Mouse (Mus musculus) left cerebral cortex, postnatal 14 days (tissue): ENCODE measurements at regions not wholly inside any gene's neighbourhood (a gene's known extent, or its start where the extent isn't known, plus 50 kb on each side); places are given as distances from the start of the nearest gene placed in this dataset.
A peak's percentile ranks its signal among the peaks of the same experiment; 100 is the strongest.

Experiments used
- DNase-seq, 2 experiments: peaks; one replicate each; pipeline ENCODE4 v3.0.0; 2021 to 2022; ENCODE audit warnings: low spot score in 2 of 2, mixed read lengths in 1 of 2
- intact Hi-C: fragments of 180-260 bp; cut with DNase I; formaldehyde crosslinking; loops from one replicate; pipeline ENCODE4 v1.15.1; 2025

DNA sequence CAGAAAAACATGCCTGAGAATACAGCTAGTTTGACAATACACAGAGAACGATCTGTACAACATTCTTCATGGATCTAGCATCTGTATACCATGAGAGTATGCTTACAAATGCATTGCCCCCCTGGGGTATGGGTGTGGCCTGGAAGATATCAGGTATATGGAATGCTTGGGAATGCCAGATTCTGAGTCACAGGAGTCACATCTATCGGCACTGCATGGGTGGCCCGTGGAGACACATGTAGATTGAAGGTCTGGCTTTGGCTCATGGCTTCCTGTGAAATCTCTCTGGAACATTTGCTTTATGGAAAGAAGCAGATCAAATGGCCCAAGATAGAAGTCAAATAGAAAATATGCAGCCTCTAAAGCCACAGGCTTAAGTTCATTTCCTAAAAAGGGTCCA lies 59.6 kb downstream of the Kcne4 start:
- no peak for DNase-seq
- intact Hi-C loops, result no loop called here

DNA sequence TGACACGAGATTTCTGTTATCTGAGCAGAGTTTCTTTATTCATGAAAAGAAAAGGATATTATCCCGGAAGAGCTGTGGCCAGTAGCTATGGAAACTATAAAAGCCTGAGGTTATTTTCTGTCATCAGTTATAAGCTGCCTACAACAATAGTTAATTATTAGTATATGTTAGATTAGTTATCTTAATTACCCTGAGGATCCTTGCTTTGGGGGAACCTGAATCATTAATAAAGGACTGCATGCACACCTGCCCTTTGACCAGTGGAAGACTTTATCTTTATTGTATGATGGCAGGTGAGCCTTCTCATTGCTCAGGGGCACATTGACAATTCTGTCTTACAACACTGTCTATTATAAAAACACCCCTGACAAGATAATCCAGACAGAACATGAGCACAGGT lies 62.7 kb downstream of the Kcne4 start:
- no peak for DNase-seq
- intact Hi-C loops, result no loop called here

GRCm38 (mm10) chr1:78882455-78882854 lies 65.9 kb downstream of the Kcne4 start:
- intact Hi-C loops, result no loop called here
- DNase-seq, result peak in 1 of 2 experiments; percentile 12

DNA sequence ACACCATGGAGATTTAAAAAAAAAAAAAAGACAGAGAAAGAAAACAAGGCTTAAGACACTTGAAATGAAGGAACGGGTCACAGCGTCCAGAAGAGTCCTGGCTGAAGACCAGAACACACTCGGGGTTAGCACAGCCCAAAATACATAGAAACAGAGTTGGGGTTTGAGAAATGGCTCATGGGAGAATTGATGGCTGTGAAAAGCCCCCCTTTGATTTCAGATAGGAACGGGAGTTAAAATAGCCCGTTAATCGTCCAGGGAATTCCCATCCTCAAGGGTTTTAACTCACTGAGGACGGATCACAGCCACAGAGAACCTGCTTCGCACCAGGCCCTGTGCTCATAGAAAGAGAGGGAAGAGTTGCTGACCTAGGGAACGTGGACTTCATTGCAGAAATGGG lies 72.7 kb downstream of the Kcne4 start:
- intact Hi-C loops, result no loop called here
- no peak for DNase-seq

DNA sequence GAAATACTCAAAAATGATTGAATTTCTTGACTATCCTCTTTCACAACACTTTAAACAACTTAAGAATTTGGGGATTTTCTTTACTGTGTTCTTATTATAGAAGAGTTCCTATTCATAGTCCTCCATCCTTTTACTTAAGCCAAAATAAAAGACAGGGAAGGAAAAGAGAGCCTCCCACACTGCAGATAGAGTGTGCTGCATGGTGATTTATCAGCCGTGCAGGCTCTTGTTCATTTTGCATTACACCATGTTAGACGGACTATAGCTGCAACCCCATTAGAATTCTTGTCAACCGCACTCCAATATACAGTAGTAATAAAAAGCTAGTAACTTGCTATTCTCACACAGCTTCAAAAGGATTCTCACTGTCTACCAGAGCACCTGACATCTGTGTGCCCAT lies 74.8 kb downstream of the Kcne4 start:
- DNase-seq, result peak; percentile 6 to 12
- intact Hi-C loops, result no loop called here

- intact Hi-C loops, result no loop called here
- DNase-seq, result no peak
These were observed 77.7 kb downstream of the Kcne4 start for GRCm38 (mm10) chr1:78894301-78894700.

DNA sequence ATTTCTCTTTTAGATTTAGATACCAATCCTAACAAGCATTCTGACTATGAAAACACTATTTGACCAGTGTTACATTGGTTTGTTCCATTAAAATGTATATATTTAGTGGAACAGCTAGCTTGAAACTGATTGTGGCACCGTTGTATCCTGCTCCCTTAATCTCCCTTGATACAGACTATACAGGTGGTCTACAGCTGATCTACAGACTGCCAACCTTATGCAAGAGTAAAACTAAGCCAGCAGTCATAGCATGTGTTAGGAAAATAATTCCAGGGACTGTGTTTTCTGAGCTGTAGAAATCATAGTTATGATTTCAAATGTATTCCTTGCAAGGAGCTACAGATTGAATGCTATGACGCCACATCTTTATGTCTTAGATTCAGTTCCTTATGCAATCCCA lies 78.6 kb downstream of the Kcne4 start:
- intact Hi-C loops, result no loop called here
- no peak for DNase-seq

DNA sequence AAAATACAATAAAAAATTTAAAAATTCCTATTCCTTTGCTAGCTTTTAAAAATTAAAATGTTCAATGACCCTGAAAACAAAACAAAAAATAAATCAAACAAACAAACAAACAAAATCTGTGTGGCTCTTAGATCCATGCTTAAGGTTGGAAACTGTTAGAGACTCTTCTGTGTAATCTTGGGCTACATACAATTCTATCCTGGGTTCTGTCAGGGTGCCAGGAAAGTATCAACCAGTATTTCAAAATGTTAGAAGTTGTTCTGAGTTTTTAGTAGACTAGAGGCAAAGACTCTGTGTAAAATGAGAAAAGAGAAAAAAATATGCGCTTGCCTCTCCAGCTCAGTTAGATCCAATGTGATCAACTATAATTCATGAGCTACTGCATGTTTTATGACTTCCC lies 91.0 kb downstream of the Kcne4 start:
- DNase-seq, result no peak
- intact Hi-C loops, result loop anchor here (10.0 kb wide), 1 partner anchor 527 kb away; no protein-coding TSS in a partner anchor

DNA sequence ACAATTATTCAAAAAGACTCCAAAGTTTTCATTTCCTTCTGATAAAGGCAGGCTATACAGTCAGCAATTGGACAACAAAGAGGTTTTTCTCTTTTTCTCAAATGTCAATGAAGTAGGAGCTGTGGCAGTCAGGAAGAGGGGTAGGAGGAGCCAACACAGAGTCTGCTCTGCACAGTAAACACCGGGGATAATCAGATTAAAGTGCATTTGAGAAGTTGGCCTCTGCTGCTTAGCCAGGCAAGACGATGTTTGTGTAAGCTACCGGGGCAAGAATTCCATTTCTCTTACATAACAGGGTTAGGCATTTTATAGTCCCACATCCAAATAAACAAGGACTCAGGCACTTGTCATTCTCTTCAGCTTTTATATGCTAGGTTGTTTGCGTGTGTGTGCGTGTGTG lies 91.4 kb downstream of the Kcne4 start:
- DNase-seq, result no peak
- intact Hi-C loops, result loop anchor here (10.0 kb wide), 1 partner anchor 527 kb away; no protein-coding TSS in a partner anchor

GRCm38 (mm10) chr1:78913791-78914190 lies 97.2 kb downstream of the Kcne4 start:
- intact Hi-C loops, result no loop called here

GRCm38 (mm10) chr1:78919863-78920262 lies 103.3 kb downstream of the Kcne4 start:
- intact Hi-C loops, result no loop called here
- DNase-seq, result no peak

More at GRCm38 (mm10) chr1:78913791-78914190, 97.2 kb downstream of the Kcne4 start:
- DNase-seq, result no peak

GRCm38 (mm10) chr1:78929975-78930374 lies 113.4 kb downstream of the Kcne4 start:
- no peak for DNase-seq
- intact Hi-C loops, result no loop called here

- intact Hi-C loops, result no loop called here
- no peak for DNase-seq
These were observed 123.3 kb downstream of the Kcne4 start for GRCm38 (mm10) chr1:78939871-78940270.

GRCm38 (mm10) chr1:78945588-78945987 lies 129.0 kb downstream of the Kcne4 start:
- DNase-seq, result no peak
- intact Hi-C loops, result no loop called here

DNA sequence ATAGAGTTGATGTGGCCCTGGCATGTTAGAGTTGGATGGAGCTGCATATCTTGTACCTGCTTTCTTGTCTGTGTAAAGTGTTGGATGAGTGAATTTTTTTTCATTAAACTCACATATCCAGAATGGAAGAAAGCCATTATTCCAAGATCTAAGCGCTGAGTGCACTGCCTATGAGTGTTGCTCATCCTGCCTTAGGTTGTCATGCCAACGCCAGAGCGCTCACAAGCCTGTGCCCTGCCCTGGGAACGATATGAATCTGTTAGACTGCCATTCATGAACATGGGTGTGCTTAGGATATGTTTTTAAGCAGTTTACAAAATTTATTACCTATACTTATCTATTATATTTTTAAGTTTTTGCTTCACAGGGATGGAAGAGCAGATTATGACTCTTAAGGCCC lies 163.5 kb downstream of the Kcne4 start:
- peak; percentile 14 to 20 for DNase-seq
- intact Hi-C loops, result no loop called here
